Mouse (Mus musculus) liver, embryonic 18 days (tissue): ENCODE data around the gene Cygb. TPM values are rescaled to one million over a fixed set of nuclear protein-coding genes. Genes with fewer than 3 reads are reported as not detected.

Experiments used
- polyA plus RNA-seq: library from polyadenylated mRNA; depleted of rRNA; stranded (reverse); fragments of >200 nt; gene quantifications from 2 replicates; pipeline ENCODE4 v1.2.3, GENCODE M21; 2012; rRNA removed

The Cygb gene
- polyA plus RNA-seq = 1.5 TPM in 2 replicates

GRCm38 (mm10) chr11:116654255-116654821 is at the start of gene Cygb:
TSS of gene Cygb (minus strand) at chr11:116654313.

GRCm38 (mm10) chr11:116653234-116653633 is 879 bp downstream of the Cygb start, which contains the start of gene Prcd:
TSS of gene Prcd (plus strand) at chr11:116653534.

GRCm38 (mm10) chr11:116626299-116627071 is 27.6 kb downstream of the Cygb start, which contains the start of gene Rhbdf2:
TSS of gene Rhbdf2 (minus strand) at chr11:116627019.

Other genes starting within 250 kb of the Cygb start
- 1.1 and 1.5 TPM in 2 replicates for gene Rnf157, start 241.3 kb downstream of the Cygb start, polyA plus RNA-seq
- 55.8 and 59.4 TPM in 2 replicates for gene Ubald2, start 220.2 kb downstream of the Cygb start, polyA plus RNA-seq
- gene Qrich2, start 188.1 kb downstream of the Cygb start, polyA plus RNA-seq = 0.01 TPM in 1 of 2 replicates, not detected in the other
- 23.5 and 24.6 TPM in 2 replicates for gene Prpsap1, start 160.1 kb downstream of the Cygb start, polyA plus RNA-seq
- 8.3 and 9.5 TPM in 2 replicates for gene Sphk1, start 123.4 kb downstream of the Cygb start, polyA plus RNA-seq
- gene Ube2o, start 72.9 kb downstream of the Cygb start, polyA plus RNA-seq = 19.3 and 22.4 TPM in 2 replicates
- gene Aanat, start 67.9 kb downstream of the Cygb start, polyA plus RNA-seq = not detected in 2 replicates
- 9.3 and 11.2 TPM in 2 replicates for gene Rhbdf2, start 27.3 kb downstream of the Cygb start, polyA plus RNA-seq
- gene Prcd, start 779 bp downstream of the Cygb start, polyA plus RNA-seq = 0.16 and 0.19 TPM in 2 replicates
- gene St6galnac1, start 121.2 kb upstream of the Cygb start, polyA plus RNA-seq = not detected in 2 replicates
- gene Mxra7, start 173.7 kb upstream of the Cygb start, polyA plus RNA-seq = 1.1 and 1.3 TPM in 2 replicates
- gene Mettl23, start 189.0 kb upstream of the Cygb start, polyA plus RNA-seq = 17.5 and 18.0 TPM in 2 replicates
- gene Jmjd6, start 189.1 kb upstream of the Cygb start, polyA plus RNA-seq = 15.6 and 16.7 TPM in 2 replicates
- gene Mfsd11, start 198.1 kb upstream of the Cygb start, polyA plus RNA-seq = 6.5 and 6.9 TPM in 2 replicates
- 234 and 240 TPM in 2 replicates for gene Srsf2, start 198.8 kb upstream of the Cygb start, polyA plus RNA-seq